Mouse (Mus musculus): ENCODE measurements around the gene Ulk1.

DNA sequence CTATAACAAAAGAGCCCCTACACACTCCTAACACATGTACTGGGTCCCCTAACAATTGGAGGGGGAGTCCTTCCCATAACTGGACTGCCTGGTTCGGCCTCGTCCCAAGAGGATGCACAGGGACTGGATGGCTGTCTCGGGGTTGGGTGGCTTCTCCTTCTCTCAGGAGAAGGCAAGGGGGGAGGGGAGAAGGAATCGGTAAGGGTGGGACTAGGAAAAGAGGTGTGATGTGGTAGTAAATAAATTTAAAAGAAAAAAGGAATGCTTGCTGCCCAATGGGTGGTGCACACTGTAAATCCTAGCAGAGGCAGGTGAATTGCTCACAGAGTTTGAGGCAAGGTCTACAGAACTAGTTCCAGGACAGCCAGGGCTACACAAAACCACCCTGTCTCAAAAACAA, 3.7 kb downstream of the Ulk1 start:
- TF ChIP-seq POLR2A (IDR thresholded peaks at IDR 0.05; ENCODE audit: extremely low read depth, insufficient read depth, low read length) (no peak), CTCF (IDR thresholded peaks at IDR 0.05; ENCODE audit: low read depth, low read length) (no peak)
